Mouse (Mus musculus): ENCODE data around the gene Dbt. TPM values are rescaled to one million over a fixed set of nuclear protein-coding genes. Genes with fewer than 3 reads are reported as not detected.

Dbt gene
- total RNA-seq, 1 experiment from 2014 or later, result 8.6 TPM

Other genes starting within 250 kb of the Dbt start
- 30.1 and 33.1 TPM in 2 replicates for gene Cdc14a, start 89.0 kb upstream of the Dbt start, total RNA-seq (2017)
- 18.9 and 25.5 TPM in 2 replicates for gene Rtca, start 4.9 kb upstream of the Dbt start, total RNA-seq (2017)
- 0.61 and 1.2 TPM in 2 replicates for gene Lrrc39, start 49.9 kb downstream of the Dbt start, total RNA-seq (2017)
- gene Sass6, start 81.9 kb downstream of the Dbt start, total RNA-seq (2017), result 19.8 and 23.4 TPM in 2 replicates
- gene Trmt13, start 101.5 kb downstream of the Dbt start, total RNA-seq (2017), result 48.3 and 55.2 TPM in 2 replicates
- 83.7 and 85.7 TPM in 2 replicates for gene Mfsd14a, start 149.6 kb downstream of the Dbt start, total RNA-seq (2017)
- not detected in 2 replicates for gene Gm43191, start 168.2 kb downstream of the Dbt start, total RNA-seq (2017)
- 34.6 and 40.2 TPM in 2 replicates for gene Slc35a3, start 199.8 kb downstream of the Dbt start, total RNA-seq (2017)